Mouse (Mus musculus): ENCODE data around the gene Itgb7. TPM values are rescaled to one million over a fixed set of nuclear protein-coding genes. Genes with fewer than 3 reads are reported as not detected.
A peak's percentile ranks its signal among the peaks of the same experiment; 100 is the strongest.

The Itgb7 gene
- polyA plus RNA-seq (2015; fragmentation: Nextera tagmentation; extraction: Ambion mirVana) = 3.0 and 3.3 TPM in 2 replicates

DNA sequence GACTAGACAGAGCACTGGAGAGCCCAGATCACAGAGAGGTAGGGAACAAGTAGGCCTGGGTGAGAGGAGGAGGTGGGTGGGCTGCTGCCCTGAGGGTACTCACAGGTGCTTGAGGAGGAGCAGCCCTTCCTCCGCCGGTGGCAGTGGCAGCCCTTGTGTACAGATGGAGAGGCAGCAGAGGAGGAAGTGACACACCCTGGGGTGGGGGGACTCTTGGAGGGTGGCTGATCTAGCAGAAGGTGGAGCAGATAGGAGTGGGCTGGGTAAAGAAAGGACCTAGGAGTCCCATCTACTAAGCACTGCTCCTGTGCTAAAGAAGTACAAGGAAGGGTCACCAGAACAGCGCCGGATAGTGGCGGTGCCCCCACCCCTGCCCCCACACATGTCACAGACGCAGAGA, at the start of gene Itgb7:
TSS of gene Itgb7 (minus strand) at position 197 of the 400 bp plus-strand sequence.
- Histone ChIP-seq H3K9ac (peak within 1 kb of the TSS; percentile 16; the same call in 1 of the 2 replicates), H3K4me1 (peaks cover 41% of the 10 kb centered on the region)

DNA sequence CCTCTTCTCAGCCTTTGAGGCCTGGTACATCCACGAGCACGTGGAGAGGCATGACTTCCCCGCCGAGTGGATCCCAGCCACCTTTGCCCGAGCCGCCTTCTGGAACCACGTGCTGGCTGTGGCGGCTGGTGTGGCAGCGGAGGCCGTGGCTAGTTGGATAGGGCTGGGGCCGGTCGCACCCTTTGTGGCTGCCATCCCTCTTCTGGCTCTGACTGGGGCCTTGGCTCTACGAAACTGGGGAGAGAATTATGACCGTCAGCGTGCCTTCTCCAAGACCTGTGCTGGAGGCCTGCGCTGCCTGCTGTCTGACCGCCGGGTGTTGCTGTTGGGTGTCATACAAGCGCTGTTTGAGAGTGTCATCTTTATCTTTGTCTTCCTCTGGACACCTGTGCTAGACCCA, 48.9 kb upstream of the Itgb7 start:
- Histone ChIP-seq H3K4me2 (peak overlapping the region; percentile 92), H3K36me3 (peaks cover 23% of the 10 kb centered on the region), H3K27me3 (no peaks in the 10 kb centered on the region), H3K4me1 (peaks cover 21% of the 10 kb centered on the region), H3K9ac (0 out of 2 replicates have a peak overlapping the region, but pooled peaks have one; percentile 1), H3K27ac (peak overlapping the region; percentile 89; the same call in 1 of the 2 replicates), H3K9me3 (no peaks in the 10 kb centered on the region), H3K4me3 (peak overlapping the region; percentile 85)
- 94% methylated on average over 19 of the region's 19 CpGs for WGBS
- no peak for ATAC-seq (ENCODE audit: insufficient number of reproducible peaks, insufficient read depth, low FRiP score, low TSS enrichment, low read depth)

More for the DNA sequence above, at the start of gene Itgb7:
- Histone ChIP-seq H3K36me3 (peaks cover 32% of the 10 kb centered on the region), H3K9me3 (no peaks in the 10 kb centered on the region), H3K4me3 (no peak within 1 kb of the TSS), H3K4me2 (no peak within 1 kb of the TSS), H3K27ac (peak within 1 kb of the TSS; percentile 48), H3K27me3 (no peaks in the 10 kb centered on the region)
- no peak for ATAC-seq (ENCODE audit: insufficient number of reproducible peaks, insufficient read depth, low FRiP score, low TSS enrichment, low read depth)
- WGBS = 38% methylated on average over 6 of the region's 6 CpGs

DNA sequence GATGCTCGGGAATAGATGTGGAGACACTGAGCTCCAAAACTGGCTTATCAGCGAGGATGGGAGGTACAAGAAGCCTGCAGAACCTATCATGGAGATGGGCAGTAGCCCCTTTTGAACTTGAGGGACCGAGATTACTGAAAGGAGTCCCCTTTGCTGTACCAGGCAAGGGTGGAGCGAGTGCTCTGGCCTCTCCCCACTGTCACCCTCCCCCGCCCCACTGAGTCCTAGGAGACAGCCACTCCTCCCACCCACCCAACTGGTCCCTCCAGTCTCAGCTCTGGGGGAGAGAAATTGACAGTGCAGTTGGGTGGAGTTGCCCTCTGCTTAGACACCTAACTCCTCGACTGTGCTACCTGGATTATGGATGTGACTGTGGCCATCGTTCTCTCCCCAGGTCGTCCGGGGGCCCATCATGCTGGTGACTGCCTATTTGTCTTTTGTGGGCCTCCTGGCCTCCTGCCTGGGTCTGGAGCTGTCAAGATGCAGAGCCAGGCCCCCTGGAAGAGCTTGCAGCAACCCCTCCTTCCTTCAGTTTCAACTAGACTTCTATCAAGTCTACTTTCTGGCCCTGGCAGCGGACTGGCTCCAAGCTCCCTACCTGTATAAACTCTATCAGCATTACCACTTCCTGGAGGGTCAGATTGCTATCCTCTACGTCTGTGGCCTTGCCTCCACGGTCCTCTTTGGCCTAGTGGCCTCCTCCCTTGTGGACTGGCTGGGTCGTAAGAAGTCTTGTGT, 48.2 kb upstream of the Itgb7 start:
- Histone ChIP-seq H3K36me3 (peaks cover 23% of the 10 kb centered on the region), H3K9ac (peak overlapping the region; percentile 84)

DNA sequence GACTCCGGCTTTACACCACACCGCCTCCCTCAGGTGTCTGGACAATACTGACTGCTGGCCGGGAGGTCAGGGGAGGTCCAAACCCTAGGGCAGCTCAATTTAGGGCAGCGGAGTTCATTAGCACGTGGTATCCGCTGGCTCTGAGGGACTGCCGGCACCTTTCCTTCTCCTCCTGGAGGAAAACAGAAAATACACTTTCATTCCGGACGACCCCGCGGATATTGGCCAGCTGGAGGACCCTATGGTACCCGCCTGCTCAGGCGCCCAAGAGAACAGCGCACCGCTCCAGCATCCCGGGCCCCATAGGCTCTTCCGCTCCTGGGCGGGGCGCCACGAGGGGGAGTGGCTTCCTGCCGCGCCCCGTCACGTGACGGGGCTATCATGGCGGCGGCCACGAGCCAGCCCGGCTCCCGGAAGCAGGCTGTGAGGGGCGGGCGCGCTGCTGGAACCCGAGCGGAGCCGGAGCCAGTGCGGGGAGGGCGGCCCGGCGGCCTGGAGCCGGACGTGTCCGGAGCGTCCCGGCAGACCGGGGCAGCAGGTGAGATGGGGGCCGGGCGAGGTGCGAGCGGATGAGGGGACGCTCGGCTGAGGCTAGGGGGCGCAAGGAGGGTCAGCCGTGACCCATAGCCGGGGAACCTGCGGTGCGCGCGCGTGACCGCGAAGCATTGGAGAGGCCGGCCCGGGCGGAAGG, 47.5 kb upstream of the Itgb7 start, which contains the start of gene Mfsd5:
TSS of gene Mfsd5 (plus strand) at position 363 of the 691 bp plus-strand sequence.
- no peaks in the 10 kb centered on the region for H3K27me3 ChIP-seq
- ATAC-seq (ENCODE audit: insufficient number of reproducible peaks, insufficient read depth, low FRiP score, low TSS enrichment, low read depth) = peak; percentile 92
- H3K27ac ChIP-seq = peak within 1 kb of the TSS; percentile 89

More for the DNA sequence above, 48.2 kb upstream of the Itgb7 start:
- Histone ChIP-seq H3K9me3 (no peaks in the 10 kb centered on the region), H3K4me1 (peaks cover 21% of the 10 kb centered on the region), H3K27me3 (no peaks in the 10 kb centered on the region), H3K4me3 (peak overlapping the region; percentile 85), H3K27ac (peak overlapping the region; percentile 89), H3K4me2 (peak overlapping the region; percentile 92)
- peak; percentile 23; the same call in 1 of the 2 replicates for ATAC-seq (ENCODE audit: insufficient number of reproducible peaks, insufficient read depth, low FRiP score, low TSS enrichment, low read depth)
- WGBS = 28% methylated on average over 13 of the region's 13 CpGs

DNA sequence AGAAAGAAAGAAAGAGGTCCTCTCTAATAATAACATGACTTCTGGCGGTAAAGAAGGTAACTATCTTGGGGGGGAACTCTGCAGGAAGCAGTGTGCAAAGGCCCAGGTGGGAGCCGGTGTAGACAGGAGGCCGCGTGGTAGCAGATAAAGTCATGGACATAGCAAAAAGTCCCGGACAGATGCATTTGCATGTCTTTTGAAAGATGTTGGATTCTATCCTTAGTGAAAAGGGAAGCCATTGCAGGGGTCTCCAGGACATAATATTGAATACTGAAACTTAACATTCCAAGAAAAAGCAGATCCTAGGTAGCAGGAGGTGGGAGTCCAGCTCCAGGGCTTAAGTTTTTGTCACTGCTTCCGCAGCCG, 47.0 kb upstream of the Itgb7 start:
- WGBS = 36% methylated on average over 7 of the region's 7 CpGs
- no peaks in the 10 kb centered on the region for H3K9me3 ChIP-seq

More for the DNA sequence above, 47.5 kb upstream of the Itgb7 start, which contains the start of gene Mfsd5:
- H3K9me3 ChIP-seq = no peaks in the 10 kb centered on the region
- WGBS = under 1% methylated on average over 65 of the region's 65 CpGs
- peaks cover 23% of the 10 kb centered on the region for H3K36me3 ChIP-seq
- peak within 1 kb of the TSS; percentile 92 for H3K4me2 ChIP-seq
- peak within 1 kb of the TSS; percentile 84 for H3K9ac ChIP-seq
- H3K4me3 ChIP-seq = peak within 1 kb of the TSS; percentile 85
- H3K4me1 ChIP-seq = peaks cover 21% of the 10 kb centered on the region

DNA sequence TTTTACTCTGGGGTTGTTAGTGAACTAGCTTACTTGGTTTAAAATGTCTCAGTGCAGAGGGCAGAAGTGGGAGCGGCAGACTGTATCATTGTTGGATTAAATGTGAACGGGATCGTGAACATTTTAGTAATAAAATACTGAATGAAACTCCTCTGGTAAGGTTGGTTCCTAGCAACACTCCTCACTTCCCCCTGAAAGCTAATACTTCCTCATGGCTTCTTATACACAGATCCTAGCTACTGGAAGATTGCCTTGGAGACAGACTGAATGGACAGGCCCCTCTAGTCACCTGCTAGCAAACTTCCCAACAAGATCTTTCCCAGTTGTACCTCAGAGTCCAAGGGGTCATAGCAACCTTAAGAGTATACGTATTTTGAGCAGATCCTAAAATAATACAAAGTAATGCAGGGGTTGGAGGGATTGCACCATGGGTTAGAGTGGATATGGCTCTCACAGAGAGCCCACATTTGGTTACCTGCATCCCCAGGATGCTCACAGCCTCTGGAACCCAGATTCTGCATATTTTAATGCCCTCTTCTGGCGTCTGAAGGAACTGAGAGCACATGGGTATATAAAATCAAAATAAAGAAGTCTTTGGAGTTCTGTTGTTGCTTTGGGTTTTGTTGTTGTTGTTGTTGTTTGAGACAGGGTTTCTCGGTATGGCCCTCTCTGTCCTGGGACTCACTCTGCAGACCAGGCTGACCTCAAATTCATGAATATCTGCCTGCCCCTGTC, 42.4 kb upstream of the Itgb7 start:
- no peak for ATAC-seq (ENCODE audit: insufficient number of reproducible peaks, insufficient read depth, low FRiP score, low TSS enrichment, low read depth)
- Histone ChIP-seq H3K27ac (no peak overlapping the region), H3K4me1 (peaks cover 26% of the 10 kb centered on the region), H3K4me2 (no peak overlapping the region), H3K9ac (no peak overlapping the region), H3K9me3 (no peaks in the 10 kb centered on the region), H3K36me3 (no peaks in the 10 kb centered on the region), H3K4me3 (no peak overlapping the region), H3K27me3 (no peaks in the 10 kb centered on the region)
- whole genome bisulfite sequencing = 72% methylated on average over 6 of the region's 6 CpGs

More for the DNA sequence above, 47.0 kb upstream of the Itgb7 start:
- Histone ChIP-seq H3K9ac (peak overlapping the region; percentile 84), H3K4me2 (peak overlapping the region; percentile 92), H3K27me3 (no peaks in the 10 kb centered on the region), H3K4me3 (peak overlapping the region; percentile 85), H3K36me3 (peaks cover 23% of the 10 kb centered on the region), H3K4me1 (peaks cover 21% of the 10 kb centered on the region), H3K27ac (peak overlapping the region; percentile 89)
- ATAC-seq (ENCODE audit: insufficient number of reproducible peaks, insufficient read depth, low FRiP score, low TSS enrichment, low read depth) = no peak

DNA sequence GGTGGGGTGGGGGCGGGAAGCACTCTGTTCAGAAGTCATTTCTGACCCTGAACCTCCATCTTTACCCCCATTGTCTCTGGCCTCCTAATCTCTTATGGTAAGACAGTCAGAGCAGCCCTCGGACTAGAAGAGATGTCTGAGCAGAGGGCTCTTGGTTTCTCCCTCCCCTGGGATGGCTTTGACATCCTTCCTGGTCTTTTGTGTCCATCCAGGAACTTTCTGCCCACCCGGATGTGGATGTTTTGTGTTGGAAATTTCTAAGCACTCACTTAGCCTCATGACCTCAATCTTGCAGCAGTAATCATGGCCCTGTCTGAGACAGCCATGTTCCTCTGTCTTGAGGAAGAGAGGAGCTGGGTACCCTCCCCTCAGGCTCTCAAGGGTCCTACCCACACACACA, 39.7 kb upstream of the Itgb7 start:
- ATAC-seq (ENCODE audit: insufficient number of reproducible peaks, insufficient read depth, low FRiP score, low TSS enrichment, low read depth) = no peak
- WGBS = 24% methylated on average over 3 of the region's 3 CpGs
- peak overlapping the region; percentile 45 for H3K4me3 ChIP-seq
- peak overlapping the region; percentile 79 for H3K4me2 ChIP-seq
- H3K9ac ChIP-seq = peak overlapping the region; percentile 72; the same call in 1 of the 2 replicates
- peaks cover 22% of the 10 kb centered on the region for H3K4me1 ChIP-seq
- H3K27me3 ChIP-seq = no peaks in the 10 kb centered on the region
- no peaks in the 10 kb centered on the region for H3K9me3 ChIP-seq
- no peaks in the 10 kb centered on the region for H3K36me3 ChIP-seq
- peak overlapping the region; percentile 35; the same call in 1 of the 2 replicates for H3K27ac ChIP-seq

DNA sequence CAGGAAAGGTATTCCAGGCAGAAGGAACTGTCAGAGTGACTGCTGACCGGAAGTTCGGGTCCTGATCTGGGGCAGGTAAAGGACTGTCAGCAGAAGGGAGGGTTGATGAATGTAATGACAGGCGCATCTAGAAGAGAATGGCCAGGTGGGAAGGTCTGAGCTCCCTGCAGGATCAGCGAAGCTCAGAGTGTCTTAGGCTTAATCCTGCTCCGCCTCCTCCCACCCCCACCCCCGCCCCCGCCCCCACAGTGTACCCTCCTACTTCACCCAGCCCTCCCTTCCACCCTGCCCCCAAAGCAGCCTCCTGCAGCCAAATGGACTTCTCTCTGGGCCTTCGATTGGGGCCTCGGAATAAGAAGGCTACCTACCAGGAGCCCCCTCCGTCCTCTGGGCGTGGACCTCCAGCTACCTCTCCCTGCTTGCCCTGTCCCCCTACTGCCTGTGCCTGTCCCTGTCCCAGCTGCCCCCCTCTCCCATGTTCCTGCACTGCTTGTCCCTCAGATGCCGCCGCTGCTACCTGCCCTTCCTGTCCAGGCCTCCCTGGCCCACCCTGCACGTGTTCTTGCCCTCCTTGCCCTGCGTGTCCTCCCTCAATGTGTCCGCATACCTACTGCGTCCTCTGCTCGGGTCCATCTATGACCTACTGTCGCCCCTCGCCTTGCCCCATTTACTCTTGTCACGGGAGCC, 38.7 kb upstream of the Itgb7 start, which contains the start of gene Gm9918:
TSS of gene Gm9918 (plus strand) at position 290 of the 687 bp plus-strand sequence.
- Histone ChIP-seq H3K4me1 (peaks cover 22% of the 10 kb centered on the region), H3K4me2 (peak within 1 kb of the TSS; percentile 79), H3K9me3 (no peaks in the 10 kb centered on the region), H3K36me3 (no peaks in the 10 kb centered on the region), H3K4me3 (peak within 1 kb of the TSS; percentile 45), H3K9ac (peak within 1 kb of the TSS; percentile 72), H3K27me3 (no peaks in the 10 kb centered on the region), H3K27ac (peak within 1 kb of the TSS; percentile 35)
- WGBS = 7% methylated on average over 20 of the region's 21 CpGs
- ATAC-seq (ENCODE audit: insufficient number of reproducible peaks, insufficient read depth, low FRiP score, low TSS enrichment, low read depth) = 0 out of 2 replicates have a peak, but pooled peaks have one; percentile 37

DNA sequence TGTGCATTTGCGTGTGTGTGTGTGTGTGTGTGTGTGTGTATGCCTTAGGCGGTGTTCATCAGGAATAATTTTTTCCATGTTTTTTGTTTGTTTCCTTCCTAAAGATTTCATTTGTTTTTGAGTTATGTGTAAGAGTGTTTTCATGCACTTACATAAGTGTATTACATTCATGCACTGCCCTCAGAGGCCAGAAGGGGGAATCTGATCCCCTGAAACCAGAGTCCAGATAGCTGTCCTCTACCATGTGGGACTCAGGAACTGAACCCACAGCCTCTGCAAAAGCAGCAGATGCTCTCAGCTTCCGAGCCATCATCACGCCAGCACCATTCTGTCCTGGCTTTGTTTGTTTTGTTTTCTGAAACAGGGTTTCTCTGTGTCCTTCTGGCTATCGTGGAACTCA, 33.8 kb upstream of the Itgb7 start:
- H3K4me1 ChIP-seq = peaks cover 28% of the 10 kb centered on the region
- no peaks in the 10 kb centered on the region for H3K27me3 ChIP-seq
- H3K4me2 ChIP-seq = no peak overlapping the region
- 85% methylated on average over 5 of the region's 5 CpGs for WGBS
- H3K27ac ChIP-seq = no peak overlapping the region
- H3K9ac ChIP-seq = no peak overlapping the region
- no peaks in the 10 kb centered on the region for H3K9me3 ChIP-seq
- ATAC-seq (ENCODE audit: insufficient number of reproducible peaks, insufficient read depth, low FRiP score, low TSS enrichment, low read depth) = no peak
- no peak overlapping the region for H3K4me3 ChIP-seq
- no peaks in the 10 kb centered on the region for H3K36me3 ChIP-seq

DNA sequence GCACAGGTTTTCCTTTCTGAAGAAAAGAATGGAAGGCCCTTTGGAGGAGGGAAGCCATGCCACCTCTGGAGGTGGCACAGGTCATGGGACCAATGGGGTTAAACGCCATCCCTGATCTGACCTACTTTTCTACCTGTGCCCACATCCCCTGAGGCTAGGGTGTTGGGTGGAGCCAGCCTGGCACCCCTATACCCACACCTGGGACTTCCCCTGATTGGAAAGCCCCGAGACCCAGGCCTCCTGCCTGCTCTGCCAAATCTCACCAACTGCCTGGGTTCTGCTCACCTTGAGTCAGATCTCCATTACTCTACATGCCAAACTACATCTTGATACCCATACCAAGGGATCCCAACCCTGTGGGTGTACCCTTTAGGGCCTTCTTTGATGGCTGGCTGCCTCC, 31.3 kb upstream of the Itgb7 start:
- Histone ChIP-seq H3K27ac (peak overlapping the region; percentile 75), H3K4me1 (peaks cover 43% of the 10 kb centered on the region), H3K36me3 (no peaks in the 10 kb centered on the region), H3K4me2 (no peak overlapping the region), H3K9me3 (no peaks in the 10 kb centered on the region), H3K27me3 (no peaks in the 10 kb centered on the region), H3K4me3 (no peak overlapping the region), H3K9ac (no peak overlapping the region)
- WGBS = 77% methylated on average over 2 of the region's 2 CpGs
- ATAC-seq (ENCODE audit: insufficient number of reproducible peaks, insufficient read depth, low FRiP score, low TSS enrichment, low read depth) = no peak

Measured in embryonic facial prominence, embryonic 13.5 days (tissue).